Comparison of ENCODE assay signal across 36 mouse cellular contexts in genomic region chr9:54299792-54300191, GRCm38 (mm10). TPM values are rescaled to one million over a fixed set of nuclear protein-coding genes. Genes with fewer than 3 reads are reported as not detected.
A peak's percentile ranks its signal among the peaks of the same experiment; 100 is the strongest.
DNase-seq lines count a peak whose midpoint lies in the region; ATAC-seq and TF ChIP-seq lines count a peak whose summit lies in the region.
"Had no signal": no experiment of that assay in that cellular context is flagged by ENCODE, and none has a peak within 500 bp of the region (broad histone marks: within the 10 kb centered on the region; RNA-seq: fewer than 3 reads in every experiment).

No protein-coding gene starts in this region.

- no peak overlapping the region for H3K27ac ChIP-seq in kidney, embryonic 15.5 days
- 0 out of 2 replicates have a peak overlapping the region, but pooled peaks have one; percentile 12 for H3K27ac ChIP-seq in liver, postnatal 0 days (ENCODE audit: low read depth)
- no peak overlapping the region for H3K27ac ChIP-seq in liver, embryonic 11.5 days (ENCODE audit: low read depth, low read length)
- no peak overlapping the region for H3K27ac ChIP-seq in lung, postnatal 0 days (ENCODE audit: low read length)
- H3K27ac ChIP-seq: limb, embryonic 10.5 days; limb, embryonic 15.5 days; stomach, embryonic 15.5 days had no signal

- H3K27me3 ChIP-seq in kidney, embryonic 15.5 days = no peaks in the 10 kb centered on the region
- no peaks in the 10 kb centered on the region for H3K27me3 ChIP-seq in liver, postnatal 0 days (ENCODE audit: insufficient read depth, low read length)
- no peaks in the 10 kb centered on the region for H3K27me3 ChIP-seq in liver, embryonic 11.5 days (replicated peaks; ENCODE audit: control insufficient read depth, insufficient read depth, low read length)
- no peaks in the 10 kb centered on the region for H3K27me3 ChIP-seq in lung, postnatal 0 days (replicated peaks; ENCODE audit: insufficient read depth, low read length)
- H3K27me3 ChIP-seq: limb, embryonic 15.5 days; stomach, embryonic 15.5 days had no signal

- TF ChIP-seq EP300 in liver, postnatal 0 days (IDR thresholded peaks at IDR 0.05; ENCODE audit: low read depth) = no peak
- TF ChIP-seq EP300 in lung, postnatal 0 days (IDR thresholded peaks at IDR 0.05) = no peak

- DNase-seq in adrenal gland, postnatal 10 days = peak; percentile 16
- DNase-seq in adrenal gland, postnatal 25 days = no peak
- peak; percentile 11 for DNase-seq in kidney, adult 9 months
- no peak for DNase-seq in liver, postnatal 0 days
- no peak for DNase-seq in liver, embryonic 11.5 days (ENCODE audit: low spot score)
- peak; percentile 1 to 23 for DNase-seq in kidney, postnatal 36 days
- DNase-seq in lung, postnatal 0 days (ENCODE audit: low spot score) = no peak
- DNase-seq: cerebellum, adult 2 months; cerebellum, postnatal 14 days; forebrain, postnatal 0 days; layer of hippocampus, adult 9-11 months; lung, adult 2 months; lung, postnatal 14 days; midbrain, embryonic 14.5 days; right cerebral cortex, postnatal 25 days; thymus, postnatal 25 days had no signal

- ATAC-seq in kidney, embryonic 15.5 days (replicated peaks; ENCODE audit: low FRiP score) = no peak; the same call in 1 of the 2 replicates
- ATAC-seq in liver, postnatal 0 days = peak; percentile 78
- ATAC-seq in liver, embryonic 11.5 days (replicated peaks; ENCODE audit: low FRiP score) = no peak
- no peak for ATAC-seq in lung, postnatal 0 days
- ATAC-seq: activated CD4-positive, CD25-positive, alpha-beta regulatory T cell, adult 4 months; forebrain, postnatal 0 days; hindbrain, embryonic 16.5 days had no signal

- no peaks in the 10 kb centered on the region for H3K36me3 ChIP-seq in kidney, embryonic 15.5 days
- no peaks in the 10 kb centered on the region for H3K36me3 ChIP-seq in liver, postnatal 0 days (replicated peaks; ENCODE audit: insufficient read depth, low read length)
- no peaks in the 10 kb centered on the region for H3K36me3 ChIP-seq in liver, embryonic 11.5 days (ENCODE audit: control insufficient read depth, insufficient read depth, low read length)
- no peaks in the 10 kb centered on the region for H3K36me3 ChIP-seq in lung, postnatal 0 days (ENCODE audit: insufficient read depth, low read length)
- H3K36me3 ChIP-seq: limb, embryonic 10.5 days; limb, embryonic 15.5 days; stomach, embryonic 15.5 days had no signal

- 0 out of 2 replicates have a peak, but pooled peaks cover 2% of the 10 kb centered on the region for H3K4me1 ChIP-seq in kidney, embryonic 15.5 days
- no peaks in the 10 kb centered on the region for H3K4me1 ChIP-seq in liver, postnatal 0 days (ENCODE audit: insufficient read depth)
- no peaks in the 10 kb centered on the region for H3K4me1 ChIP-seq in liver, embryonic 11.5 days (replicated peaks; ENCODE audit: control insufficient read depth, insufficient read depth, low read length)
- H3K4me1 ChIP-seq in lung, postnatal 0 days (ENCODE audit: insufficient read depth, low read depth, low read length) = no peaks in the 10 kb centered on the region
- H3K4me1 ChIP-seq: limb, embryonic 10.5 days; stomach, embryonic 15.5 days had no signal

- TF ChIP-seq CTCF in liver, postnatal 0 days (IDR thresholded peaks at IDR 0.05; ENCODE audit: low read depth) = no peak
- no peak for TF ChIP-seq CTCF in lung, postnatal 0 days (IDR thresholded peaks at IDR 0.05)

- H3K9ac ChIP-seq in kidney, embryonic 15.5 days = no peak overlapping the region
- H3K9ac ChIP-seq in liver, postnatal 0 days (replicated peaks) = no peak overlapping the region
- H3K9ac ChIP-seq in liver, embryonic 11.5 days (ENCODE audit: low read depth, low read length) = no peak overlapping the region
- H3K9ac ChIP-seq in lung, postnatal 0 days (replicated peaks; ENCODE audit: low read depth) = no peak overlapping the region
- H3K9ac ChIP-seq: forebrain, postnatal 0 days; limb, embryonic 15.5 days; stomach, embryonic 15.5 days had no signal

- H3K4me2 ChIP-seq in kidney, embryonic 15.5 days = no peak overlapping the region
- no peak overlapping the region for H3K4me2 ChIP-seq in liver, postnatal 0 days (ENCODE audit: low read depth, low read length)
- H3K4me2 ChIP-seq in liver, embryonic 11.5 days = no peak overlapping the region
- H3K4me2 ChIP-seq in lung, postnatal 0 days (replicated peaks; ENCODE audit: low read depth, low read length) = no peak overlapping the region
- H3K4me2 ChIP-seq: limb, embryonic 15.5 days; stomach, embryonic 15.5 days had no signal

- H3K4me3 ChIP-seq in kidney, embryonic 15.5 days (replicated peaks) = no peak overlapping the region
- no peak overlapping the region for H3K4me3 ChIP-seq in liver, postnatal 0 days (ENCODE audit: low read depth, low read length)
- no peak overlapping the region for H3K4me3 ChIP-seq in liver, embryonic 11.5 days (ENCODE audit: low read depth, low read length)
- no peak overlapping the region for H3K4me3 ChIP-seq in lung, postnatal 0 days (ENCODE audit: low read depth, low read length)
- H3K4me3 ChIP-seq: erythroblast, embryonic 14.5 days; limb, embryonic 10.5 days; limb, embryonic 15.5 days; stomach, embryonic 15.5 days had no signal

- no peaks in the 10 kb centered on the region for H3K9me3 ChIP-seq in kidney, embryonic 15.5 days (replicated peaks)
- H3K9me3 ChIP-seq in liver, postnatal 0 days (ENCODE audit: low read length) = no peaks in the 10 kb centered on the region
- H3K9me3 ChIP-seq in liver, embryonic 11.5 days (ENCODE audit: control insufficient read depth, low read length) = no peaks in the 10 kb centered on the region
- H3K9me3 ChIP-seq in lung, postnatal 0 days (ENCODE audit: low read length) = no peaks in the 10 kb centered on the region
- H3K9me3 ChIP-seq: limb, embryonic 10.5 days; limb, embryonic 15.5 days; stomach, embryonic 15.5 days had no signal

RNA-seq across cellular contexts. Expression of gene Gldn, which starts 13.5 kb away (rescaled TPM):
- 1 to 10 TPM; 3.0 to 3.7 TPM for total RNA-seq in adrenal gland, postnatal 10 days (2021)
- total RNA-seq in adrenal gland, postnatal 25 days (2021) = 4.7 and 5.4 TPM in 2 replicates
- polyA plus RNA-seq in kidney, embryonic 15.5 days (2015; fragmentation: Nextera tagmentation; extraction: Ambion mirVana) = 4.2 and 4.4 TPM in 2 replicates
- polyA plus RNA-seq in liver, postnatal 0 days (2015; fragmentation: Nextera tagmentation; extraction: Ambion mirVana) = not detected in 2 replicates
- 0.05 TPM in 1 of 2 replicates, not detected in the other for polyA plus RNA-seq in liver, embryonic 11.5 days (2014; fragmentation: Nextera tagmentation; extraction: Ambion mirVana)
- polyA plus RNA-seq in lung, postnatal 0 days (2015; fragmentation: Nextera tagmentation; extraction: Ambion mirVana) = not detected in 2 replicates
- total RNA-seq: monocyte, adult 5-6 weeks; neutrophil, adult 5-6 weeks had no signal
- polyA plus RNA-seq: erythroblast, embryonic 14.5 days; heart, embryonic 14.5 days; intestine, embryonic 14.5 days; stomach, embryonic 15.5 days had no signal

RNA-seq across cellular contexts. Expression of gene Cyp19a1, which starts 31.9 kb away (rescaled TPM):
- total RNA-seq in adrenal gland, postnatal 10 days (2021) = not detected
- not detected in 2 replicates for total RNA-seq in adrenal gland, postnatal 25 days (2021)
- not detected in 2 replicates for polyA plus RNA-seq in kidney, embryonic 15.5 days (2015; fragmentation: Nextera tagmentation; extraction: Ambion mirVana)
- polyA plus RNA-seq in liver, postnatal 0 days (2015; fragmentation: Nextera tagmentation; extraction: Ambion mirVana) = not detected in 2 replicates
- not detected in 2 replicates for polyA plus RNA-seq in liver, embryonic 11.5 days (2014; fragmentation: Nextera tagmentation; extraction: Ambion mirVana)
- polyA plus RNA-seq in lung, postnatal 0 days (2015; fragmentation: Nextera tagmentation; extraction: Ambion mirVana) = not detected in 2 replicates
- total RNA-seq: adrenal gland, postnatal 36 days; gastrocnemius, adult 8-10 months; gastrocnemius, postnatal 4 days; heart, adult 8-10 months; heart, postnatal 25 days; monocyte, adult 5-6 weeks; neutrophil, adult 5-6 weeks had no signal
- polyA plus RNA-seq: activated CD4-positive, CD25-positive, alpha-beta regulatory T cell, adult 4 months; cerebellum, adult 2 months; cortical plate, adult 2 months; embryonic facial prominence, embryonic 14.5 days; forebrain, embryonic 11.5 days; heart, embryonic 14.5 days; hindbrain, embryonic 11.5 days; hindbrain, embryonic 16.5 days; intestine, embryonic 14.5 days; limb, embryonic 10.5 days; limb, embryonic 15.5 days; lung, adult 2 months; midbrain, embryonic 14.5 days; stomach, embryonic 15.5 days had no signal

Comparison
In these comparisons a context has a peak if more than half of its experiments do, and no peak if none do; other contexts are left out.
1. DNase-seq: peak in adrenal gland, postnatal 10 days (single experiment), kidney, adult 9 months (single experiment) and kidney, postnatal 36 days (2 of 2); none in adrenal gland, postnatal 25 days (single experiment), liver, postnatal 0 days (single experiment), liver, embryonic 11.5 days (single experiment) and lung, postnatal 0 days (single experiment).